Mouse (Mus musculus) forebrain, embryonic 13.5 days (tissue): ENCODE measurements around the gene Mri1. TPM values are rescaled to one million over a fixed set of nuclear protein-coding genes. Genes with fewer than 3 reads are reported as not detected.
A peak's percentile ranks its signal among the peaks of the same experiment; 100 is the strongest.

ENCODE experiments used
- ATAC-seq: fragments of 200-750 bp; cut with Nextera tagmentation; 2 replicates; pipeline ENCODE4 v1.8.0; 2017
- H3K27ac ChIP-seq: fragments of 300-500 bp; sonication (generic); 2 replicates; pipeline ENCODE4 v1.5.1; 2015; ENCODE audit warnings: inconsistent platforms, mild to moderate bottlenecking, moderate library complexity
- H3K27me3 ChIP-seq: fragments of 300-500 bp; sonication (generic); 2 replicates; pipeline ENCODE4 v1.6.1; 2015; ENCODE audit warnings: mild to moderate bottlenecking, inconsistent platforms
- H3K36me3 ChIP-seq: fragments of 300-500 bp; sonication (generic); 2 replicates; pipeline ENCODE4 v1.6.1; 2015; ENCODE audit warnings: mild to moderate bottlenecking, inconsistent platforms; ENCODE audit not compliant: poor library complexity, severe bottlenecking
- H3K4me1 ChIP-seq: fragments of 300-500 bp; sonication (generic); 2 replicates; pipeline ENCODE4 v1.6.1; 2015; ENCODE audit warnings: inconsistent platforms
- H3K4me2 ChIP-seq: fragments of 300-500 bp; sonication (generic); 2 replicates; pipeline ENCODE4 v1.6.1; 2015; ENCODE audit warnings: inconsistent platforms, mild to moderate bottlenecking, moderate library complexity
- H3K4me3 ChIP-seq: fragments of 300-500 bp; sonication (generic); 2 replicates; pipeline ENCODE4 v1.5.1; 2015; ENCODE audit warnings: mild to moderate bottlenecking, inconsistent platforms
- H3K9ac ChIP-seq: fragments of 300-500 bp; sonication (generic); 2 replicates; pipeline ENCODE4 v1.6.1; 2015; ENCODE audit warnings: mild to moderate bottlenecking, inconsistent platforms
- H3K9me3 ChIP-seq: fragments of 300-500 bp; sonication (generic); replicated peaks from 2 replicates; pipeline ENCODE4 v1.6.1; 2016; ENCODE audit warnings: inconsistent platforms
- WGBS: fragments of 180-500 bp; shearing (Covaris S2); methylation state at CpG from one replicate; pipeline ENCODE4 v1.1.7; 2015; 5-methylcytosine and 5-hydroxymethylcytosine counted together
- microRNA counts: library from miRNA; unstranded; fragments of <30 nt; microRNA quantifications from one replicate; lab custom pipeline; 2016
- microRNA-seq: library from miRNA; unstranded; fragments of <30 nt; microRNA quantifications from one replicate; pipeline ENCODE4, GENCODE M21; 2016
- polyA plus RNA-seq: library from polyadenylated mRNA; unstranded; fragments of >200 nt; fragmentation: Nextera tagmentation; extraction: Ambion mirVana; gene quantifications from 2 replicates; pipeline ENCODE4 v1.2.1, GENCODE M21; 2015

Gene Mri1
- polyA plus RNA-seq, 1 experiment from 2014 or later = 57.3 TPM

DNA sequence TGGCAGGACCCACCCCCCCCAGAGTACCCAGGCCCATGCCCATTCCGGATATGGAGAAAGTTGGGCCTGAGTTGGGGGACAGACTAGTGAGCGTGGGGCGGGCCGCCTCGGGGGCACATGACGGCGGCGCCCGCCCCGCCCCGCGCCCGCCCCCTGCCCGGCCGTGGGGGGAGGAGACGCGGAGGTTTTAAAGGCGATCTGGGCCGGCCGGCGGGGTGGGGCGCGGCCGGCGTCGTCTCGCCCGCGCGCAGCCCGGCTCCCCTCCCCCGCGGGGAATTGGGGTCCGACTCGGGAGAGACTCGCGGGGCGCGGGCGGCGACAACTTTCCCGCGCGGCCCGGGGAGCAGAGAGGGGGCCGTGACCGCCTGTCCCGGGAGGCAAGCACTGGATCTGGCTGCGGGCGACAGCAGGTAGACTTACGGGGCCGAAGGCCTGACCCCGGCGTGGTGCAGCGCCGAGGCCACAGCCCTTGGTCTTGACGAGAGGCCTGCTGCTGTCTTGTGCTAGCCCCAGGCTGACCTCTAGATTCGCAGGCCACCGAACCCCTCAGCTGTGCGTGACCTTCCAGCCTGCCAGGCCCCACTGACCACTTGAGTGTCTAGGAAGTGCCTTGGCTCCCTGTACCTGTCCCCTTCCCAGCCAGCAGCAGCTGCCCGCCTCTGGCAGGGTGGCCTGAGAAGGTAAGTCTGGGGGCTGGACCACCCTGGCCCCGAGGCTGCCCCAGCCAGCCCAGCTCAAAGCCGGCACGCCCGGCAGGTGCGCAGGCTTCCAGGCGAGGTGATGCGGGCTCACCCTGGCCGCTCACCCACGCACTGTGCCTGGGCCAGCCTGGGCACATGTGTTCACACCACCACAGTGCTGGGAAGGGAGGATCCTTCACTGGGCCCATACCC is 56.2 kb downstream of the Mri1 start:
- H3K4me2 ChIP-seq = peak overlapping the region; percentile 83
- H3K9ac ChIP-seq = peak overlapping the region; percentile 73
- H3K4me3 ChIP-seq = peak overlapping the region; percentile 49
- 5% methylated on average over 63 of the region's 70 CpGs for WGBS
- no peaks in the 10 kb centered on the region for H3K36me3 ChIP-seq
- no peak for ATAC-seq
- no peaks in the 10 kb centered on the region for H3K9me3 ChIP-seq
- H3K27ac ChIP-seq = peak overlapping the region; percentile 89
- peaks cover 69% of the 10 kb centered on the region for H3K4me1 ChIP-seq
- no peaks in the 10 kb centered on the region for H3K27me3 ChIP-seq

DNA sequence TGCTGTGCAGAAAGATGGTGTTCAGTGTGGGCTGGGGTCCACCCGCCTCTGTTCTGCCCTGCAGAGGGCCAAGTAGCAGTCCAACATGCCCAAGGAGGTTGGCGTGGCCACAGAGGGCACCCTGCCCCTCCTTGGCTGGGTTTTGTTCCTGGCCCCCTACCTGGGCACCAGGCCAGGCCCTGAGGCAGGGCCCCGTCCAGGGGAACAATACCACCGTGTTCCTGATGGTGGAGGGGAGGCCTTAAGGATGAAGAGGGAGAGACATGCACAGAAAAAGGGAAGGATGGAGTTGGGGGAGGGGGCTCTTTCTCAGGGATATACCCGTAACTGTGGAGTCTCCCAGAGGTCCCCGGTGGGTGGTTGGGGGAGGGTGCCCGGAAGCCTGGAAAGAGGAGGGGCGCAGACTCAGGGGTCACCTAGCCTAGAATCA is 57.0 kb downstream of the Mri1 start:
- WGBS = 15% methylated on average over 7 of the region's 8 CpGs
- peaks cover 69% of the 10 kb centered on the region for H3K4me1 ChIP-seq

More for the DNA sequence above, 57.0 kb downstream of the Mri1 start:
- Histone ChIP-seq H3K9me3 (no peaks in the 10 kb centered on the region), H3K4me2 (peak overlapping the region; percentile 83), H3K36me3 (no peaks in the 10 kb centered on the region), H3K4me3 (peak overlapping the region; percentile 49), H3K27me3 (no peaks in the 10 kb centered on the region), H3K9ac (peak overlapping the region; percentile 73; the same call in 1 of the 2 replicates), H3K27ac (peak overlapping the region; percentile 89)
- peak; percentile 9; the same call in 1 of the 2 replicates for ATAC-seq

MicroRNAs encoded within 50 kb of the gene (microRNA counts, 519-probe panel; counts per million panel counts)
- microRNA mmu-miR-23a (lab: Ali Mortazavi, UCI) (4,322 counts per million, percentile 82 among the panel's probes with 10 or more counts), microRNA mmu-miR-27a (lab: Ali Mortazavi, UCI) (4,676 counts per million, percentile 87 among the panel's probes with 10 or more counts)

Small RNA genes within 50 kb of the gene (microRNA-seq; reads per million reads assigned to microRNA genes)
- 5,646 reads per million, percentile 91 among the genes with 10 or more reads in this experiment for gene Mir23a
- gene Mir24-2 = not detected
- gene Mir27a = 99.5 reads per million, percentile 51 among the genes with 10 or more reads in this experiment
- not detected for gene Mir3074-2

Other genes starting within 250 kb of the Mri1 start
- 0.37 TPM in 1 of 2 replicates, not detected in the other for gene 2210011C24Rik, start 245.2 kb downstream of the Mri1 start, polyA plus RNA-seq
- gene Palm3, start 235.9 kb downstream of the Mri1 start, polyA plus RNA-seq = 1.9 and 2.1 TPM in 2 replicates
- gene Il27ra, start 214.7 kb downstream of the Mri1 start, polyA plus RNA-seq = 0.23 and 0.29 TPM in 2 replicates
- not detected in 2 replicates for gene Rln3, start 212.3 kb downstream of the Mri1 start, polyA plus RNA-seq
- 1.1 and 1.5 TPM in 2 replicates for gene Gm10643, start 192.2 kb downstream of the Mri1 start, polyA plus RNA-seq
- 6.7 and 8.3 TPM in 2 replicates for gene Rfx1, start 190.5 kb downstream of the Mri1 start, polyA plus RNA-seq
- 17.0 and 19.2 TPM in 2 replicates for gene Dcaf15, start 152.6 kb downstream of the Mri1 start, polyA plus RNA-seq
- 0.24 and 0.27 TPM in 2 replicates for gene Podnl1, start 131.3 kb downstream of the Mri1 start, polyA plus RNA-seq
- 18.6 and 24.1 TPM in 2 replicates for gene Cc2d1a, start 109.4 kb downstream of the Mri1 start, polyA plus RNA-seq
- gene 4930432K21Rik, start 109.3 kb downstream of the Mri1 start, polyA plus RNA-seq = 2.2 and 2.3 TPM in 2 replicates
- 4.7 and 6.5 TPM in 2 replicates for gene Nanos3, start 72.1 kb downstream of the Mri1 start, polyA plus RNA-seq
- 43.1 and 44.0 TPM in 2 replicates for gene Zswim4, start 20.3 kb downstream of the Mri1 start, polyA plus RNA-seq
- gene D8Ertd738e, start 7.6 kb downstream of the Mri1 start, polyA plus RNA-seq = 294 and 310 TPM in 2 replicates
- gene Ccdc130, start 13.1 kb upstream of the Mri1 start, polyA plus RNA-seq = 26.8 and 28.9 TPM in 2 replicates
- gene Cacna1a, start 131.1 kb upstream of the Mri1 start, polyA plus RNA-seq = 9.7 and 9.8 TPM in 2 replicates